Mouse (Mus musculus): Measurements from ENCODE around the gene Gm10974. TPM values are rescaled to one million over a fixed set of nuclear protein-coding genes. Genes with fewer than 3 reads are reported as not detected.

Gm10974 gene
- polyA plus RNA-seq, 1 experiment from 2014 or later: not detected

DNA sequence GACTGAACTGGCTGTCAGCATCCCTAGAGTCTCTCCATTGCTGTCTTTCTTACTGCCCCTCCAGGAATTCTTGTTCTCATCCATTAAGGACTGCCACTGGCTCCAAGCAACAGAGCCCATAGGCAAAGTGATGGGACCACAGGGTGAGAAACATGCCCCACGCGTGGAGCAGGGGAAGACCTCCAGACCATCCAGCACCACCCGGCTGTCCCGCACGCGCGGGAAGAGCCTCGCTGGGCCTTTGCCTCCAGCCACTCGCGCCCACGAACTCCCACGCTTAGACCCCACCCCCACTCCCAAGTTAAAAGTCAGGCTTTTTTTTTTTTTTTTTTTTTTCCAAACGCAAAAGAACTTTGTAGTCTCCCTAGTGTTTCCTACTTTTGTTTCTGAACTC is 21.7 kb downstream of the Gm10974 start:
- H3K27ac ChIP-seq (ENCODE audit: low read depth, low read length): no peak overlapping the region
- H3K9me3 ChIP-seq (ENCODE audit: control insufficient read depth, low read length): no peaks in the 10 kb centered on the region
- peaks cover 5% of the 10 kb centered on the region; the same call in 1 of the 2 replicates for H3K4me1 ChIP-seq (ENCODE audit: control insufficient read depth, insufficient read depth, low read length)
- H3K36me3 ChIP-seq (ENCODE audit: control insufficient read depth, insufficient read depth, low read length): no peaks in the 10 kb centered on the region
- under 1% methylated on average over 13 of the region's 13 CpGs for WGBS
- DNase-seq (ENCODE audit: low spot score) (peak; percentile 34), ATAC-seq (ENCODE audit: insufficient read depth, low FRiP score, low TSS enrichment) (peak; percentile 7)
- H3K4me2 ChIP-seq (ENCODE audit: low read depth): peak overlapping the region; percentile 83
- no peaks in the 10 kb centered on the region for H3K27me3 ChIP-seq (ENCODE audit: control insufficient read depth, insufficient read depth, low read length)
- H3K9ac ChIP-seq (ENCODE audit: low read length): peak overlapping the region; percentile 73
- H3K4me3 ChIP-seq (ENCODE audit: low read depth, low read length): peak overlapping the region; percentile 56

GRCm38 (mm10) chr7:66387813-66388521 is 22.3 kb downstream of the Gm10974 start, which contains the start of gene Lrrk1:
Lrrk1 (minus strand) TSS chr7:66388350.
- peak within 1 kb of the TSS; percentile 83 for H3K4me2 ChIP-seq (ENCODE audit: low read depth)
- DNase-seq (ENCODE audit: low spot score) (peak; percentile 71), ATAC-seq (ENCODE audit: insufficient read depth, low FRiP score, low TSS enrichment) (peak; percentile 74)
- no peaks in the 10 kb centered on the region for H3K36me3 ChIP-seq (ENCODE audit: control insufficient read depth, insufficient read depth, low read length)
- under 1% methylated on average over 56 of the region's 70 CpGs for WGBS
- peaks cover 5% of the 10 kb centered on the region; the same call in 1 of the 2 replicates for H3K4me1 ChIP-seq (ENCODE audit: control insufficient read depth, insufficient read depth, low read length)
- H3K9me3 ChIP-seq (ENCODE audit: control insufficient read depth, low read length): no peaks in the 10 kb centered on the region
- no peak within 1 kb of the TSS for H3K27ac ChIP-seq (ENCODE audit: low read depth, low read length)
- H3K9ac ChIP-seq (ENCODE audit: low read length): peak within 1 kb of the TSS; percentile 73
- H3K4me3 ChIP-seq (ENCODE audit: low read depth, low read length): peak within 1 kb of the TSS; percentile 56
- H3K27me3 ChIP-seq (ENCODE audit: control insufficient read depth, insufficient read depth, low read length): no peaks in the 10 kb centered on the region

- DNase-seq (ENCODE audit: low spot score) (peak; percentile 75), ATAC-seq (ENCODE audit: insufficient read depth, low FRiP score, low TSS enrichment) (peak; percentile 66; the same call in 1 of the 2 replicates)
- Histone ChIP-seq H3K36me3 (ENCODE audit: control insufficient read depth, insufficient read depth, low read length) (no peaks in the 10 kb centered on the region), H3K27ac (ENCODE audit: low read depth, low read length) (no peak overlapping the region), H3K4me2 (ENCODE audit: low read depth) (peak overlapping the region; percentile 83), H3K9me3 (ENCODE audit: control insufficient read depth, low read length) (no peaks in the 10 kb centered on the region), H3K4me3 (ENCODE audit: low read depth, low read length) (peak overlapping the region; percentile 56), H3K4me1 (ENCODE audit: control insufficient read depth, insufficient read depth, low read length) (peaks cover 5% of the 10 kb centered on the region; the same call in 1 of the 2 replicates), H3K27me3 (ENCODE audit: control insufficient read depth, insufficient read depth, low read length) (no peaks in the 10 kb centered on the region), H3K9ac (ENCODE audit: low read length) (peak overlapping the region; percentile 73)
- 13% methylated on average over 28 of the region's 28 CpGs for WGBS
These were observed 23.2 kb downstream of the Gm10974 start for GRCm38 (mm10) chr7:66388621-66389532.

DNA sequence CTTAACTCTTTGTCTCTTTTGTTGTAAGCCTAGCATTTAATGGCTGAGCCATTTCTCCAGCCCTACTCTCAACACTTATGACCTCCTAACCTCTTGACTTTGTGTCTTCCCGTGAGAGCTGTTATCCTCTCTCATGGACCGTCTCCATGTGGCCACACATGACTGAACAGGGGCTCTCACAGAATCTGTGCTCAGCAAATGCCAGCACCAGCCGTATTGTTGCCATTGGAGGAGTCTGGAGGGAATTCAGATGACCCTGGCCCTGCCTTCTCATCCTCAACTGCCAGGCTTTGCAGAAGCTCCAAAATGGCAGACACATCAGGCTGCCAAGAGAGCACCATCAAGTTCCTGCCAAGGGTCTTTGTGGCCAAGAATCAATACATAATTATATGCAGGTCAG is 31.6 kb downstream of the Gm10974 start:
- no peaks in the 10 kb centered on the region for H3K27me3 ChIP-seq (ENCODE audit: control insufficient read depth, insufficient read depth, low read length)

DNA sequence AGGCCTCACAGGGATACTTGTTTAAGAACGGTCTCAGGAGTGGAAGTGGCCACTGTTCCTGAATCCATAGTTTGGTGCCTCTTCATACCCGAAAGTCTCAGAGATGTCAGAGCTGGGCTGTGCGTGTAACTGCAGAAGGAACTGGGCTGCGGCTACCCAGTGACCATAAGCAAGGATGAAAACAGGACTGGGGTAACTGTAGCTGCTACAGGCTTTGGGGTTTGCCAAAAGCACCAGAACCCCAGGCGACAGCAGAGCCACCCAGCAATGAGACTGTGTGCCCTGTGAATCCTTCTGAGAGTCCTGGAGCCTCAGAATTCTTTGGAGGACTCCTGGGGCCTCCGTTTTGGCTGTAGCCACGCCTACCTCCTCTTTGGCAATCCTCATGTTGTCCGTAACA is 35.9 kb downstream of the Gm10974 start:
- Histone ChIP-seq H3K4me3 (ENCODE audit: low read depth, low read length) (no peak overlapping the region), H3K27ac (ENCODE audit: low read depth, low read length) (no peak overlapping the region), H3K36me3 (ENCODE audit: control insufficient read depth, insufficient read depth, low read length) (no peaks in the 10 kb centered on the region), H3K4me1 (ENCODE audit: control insufficient read depth, insufficient read depth, low read length) (peaks cover 13% of the 10 kb centered on the region; the same call in 1 of the 2 replicates), H3K9me3 (ENCODE audit: control insufficient read depth, low read length) (no peaks in the 10 kb centered on the region), H3K9ac (ENCODE audit: low read length) (no peak overlapping the region), H3K27me3 (ENCODE audit: control insufficient read depth, insufficient read depth, low read length) (no peaks in the 10 kb centered on the region), H3K4me2 (ENCODE audit: low read depth) (no peak overlapping the region)
- ATAC-seq (ENCODE audit: insufficient read depth, low FRiP score, low TSS enrichment) (no peak), DNase-seq (ENCODE audit: low spot score) (no peak)
- WGBS: 54% methylated on average over 8 of the region's 8 CpGs

More for the DNA sequence above, 31.6 kb downstream of the Gm10974 start:
- no peak for DNase-seq (ENCODE audit: low spot score)
- no peak overlapping the region for H3K9ac ChIP-seq (ENCODE audit: low read length)
- no peak overlapping the region for H3K4me2 ChIP-seq (ENCODE audit: low read depth)
- H3K4me3 ChIP-seq (ENCODE audit: low read depth, low read length): no peak overlapping the region
- WGBS: 42% methylated on average over 3 of the region's 3 CpGs
- H3K9me3 ChIP-seq (ENCODE audit: control insufficient read depth, low read length): no peaks in the 10 kb centered on the region; the same call in 1 of the 2 replicates
- H3K27ac ChIP-seq (ENCODE audit: low read depth, low read length): no peak overlapping the region
- H3K4me1 ChIP-seq (ENCODE audit: control insufficient read depth, insufficient read depth, low read length): peaks cover 11% of the 10 kb centered on the region; the same call in 1 of the 2 replicates
- H3K36me3 ChIP-seq (ENCODE audit: control insufficient read depth, insufficient read depth, low read length): no peaks in the 10 kb centered on the region
- ATAC-seq (ENCODE audit: insufficient read depth, low FRiP score, low TSS enrichment): no peak

- H3K36me3 ChIP-seq (ENCODE audit: control insufficient read depth, insufficient read depth, low read length): no peaks in the 10 kb centered on the region
- H3K4me2 ChIP-seq (ENCODE audit: low read depth): no peak overlapping the region
These were observed 37.2 kb downstream of the Gm10974 start for GRCm38 (mm10) chr7:66402876-66403275.

GRCm38 (mm10) chr7:66404141-66404540 is 38.4 kb downstream of the Gm10974 start:
- Histone ChIP-seq H3K4me1 (ENCODE audit: control insufficient read depth, insufficient read depth, low read length) (peaks cover 13% of the 10 kb centered on the region; the same call in 1 of the 2 replicates), H3K27me3 (ENCODE audit: control insufficient read depth, insufficient read depth, low read length) (no peaks in the 10 kb centered on the region), H3K4me2 (ENCODE audit: low read depth) (no peak overlapping the region), H3K9ac (ENCODE audit: low read length) (no peak overlapping the region), H3K4me3 (ENCODE audit: low read depth, low read length) (no peak overlapping the region), H3K27ac (ENCODE audit: low read depth, low read length) (no peak overlapping the region), H3K9me3 (ENCODE audit: control insufficient read depth, low read length) (no peaks in the 10 kb centered on the region), H3K36me3 (ENCODE audit: control insufficient read depth, insufficient read depth, low read length) (no peaks in the 10 kb centered on the region)
- 58% methylated on average over 10 of the region's 10 CpGs for WGBS
- no peak for DNase-seq (ENCODE audit: low spot score)
- no peak for ATAC-seq (ENCODE audit: insufficient read depth, low FRiP score, low TSS enrichment)

More at GRCm38 (mm10) chr7:66402876-66403275, 37.2 kb downstream of the Gm10974 start:
- ATAC-seq (ENCODE audit: insufficient read depth, low FRiP score, low TSS enrichment) (no peak), DNase-seq (ENCODE audit: low spot score) (no peak)
- Histone ChIP-seq H3K4me3 (ENCODE audit: low read depth, low read length) (no peak overlapping the region), H3K9ac (ENCODE audit: low read length) (no peak overlapping the region), H3K27me3 (ENCODE audit: control insufficient read depth, insufficient read depth, low read length) (no peaks in the 10 kb centered on the region), H3K9me3 (ENCODE audit: control insufficient read depth, low read length) (no peaks in the 10 kb centered on the region), H3K4me1 (ENCODE audit: control insufficient read depth, insufficient read depth, low read length) (peaks cover 13% of the 10 kb centered on the region; the same call in 1 of the 2 replicates), H3K27ac (ENCODE audit: low read depth, low read length) (no peak overlapping the region)
- 92% methylated on average over 5 of the region's 5 CpGs for WGBS

- no peak overlapping the region for H3K4me3 ChIP-seq (ENCODE audit: low read depth, low read length)
- H3K27me3 ChIP-seq (ENCODE audit: control insufficient read depth, insufficient read depth, low read length): no peaks in the 10 kb centered on the region
- no peak overlapping the region for H3K27ac ChIP-seq (ENCODE audit: low read depth, low read length)
- WGBS: 74% methylated on average over 4 of the region's 4 CpGs
- H3K9me3 ChIP-seq (ENCODE audit: control insufficient read depth, low read length): no peaks in the 10 kb centered on the region
- peaks cover 13% of the 10 kb centered on the region; the same call in 1 of the 2 replicates for H3K4me1 ChIP-seq (ENCODE audit: control insufficient read depth, insufficient read depth, low read length)
- no peaks in the 10 kb centered on the region for H3K36me3 ChIP-seq (ENCODE audit: control insufficient read depth, insufficient read depth, low read length)
- DNase-seq (ENCODE audit: low spot score): no peak
- no peak overlapping the region for H3K4me2 ChIP-seq (ENCODE audit: low read depth)
- no peak overlapping the region for H3K9ac ChIP-seq (ENCODE audit: low read length)
- no peak for ATAC-seq (ENCODE audit: insufficient read depth, low FRiP score, low TSS enrichment)
These were observed 39.1 kb downstream of the Gm10974 start for GRCm38 (mm10) chr7:66404802-66405201.

All from neural tube, embryonic 11.5 days (tissue).